Mouse (Mus musculus): ENCODE measurements around the gene Abcg5. TPM values are rescaled to one million over a fixed set of nuclear protein-coding genes. Genes with fewer than 3 reads are reported as not detected.

Abcg5 gene
- polyA plus RNA-seq, 1 experiment from 2014 or later, result 1.4 TPM

GRCm38 (mm10) chr17:84657422-84657732 lies 25.4 kb downstream of the Abcg5 start:
- Histone ChIP-seq H3K9me3 (replicated peaks; ENCODE audit: control insufficient read depth, low read length) (no peaks in the 10 kb centered on the region), H3K4me1 (ENCODE audit: control insufficient read depth, insufficient read depth, low read length) (no peaks in the 10 kb centered on the region; the same call in 1 of the 2 replicates), H3K4me3 (replicated peaks; ENCODE audit: low read length) (no peak overlapping the region), H3K27ac (ENCODE audit: low read length) (no peak overlapping the region), H3K9ac (ENCODE audit: low read length) (no peak overlapping the region), H3K36me3 (ENCODE audit: control insufficient read depth, insufficient read depth, low read length) (no peaks in the 10 kb centered on the region), H3K27me3 (ENCODE audit: control insufficient read depth, insufficient read depth, low read length) (no peaks in the 10 kb centered on the region), H3K4me2 (ENCODE audit: low read depth, low read length) (no peak overlapping the region)
- WGBS, result 44% methylated on average over 3 of the region's 3 CpGs
- no peak for ATAC-seq (ENCODE audit: insufficient read depth, low FRiP score)

- no peaks in the 10 kb centered on the region for H3K4me1 ChIP-seq (ENCODE audit: control insufficient read depth, insufficient read depth, low read length)
- ATAC-seq (ENCODE audit: insufficient read depth, low FRiP score), result no peak
- no peaks in the 10 kb centered on the region for H3K27me3 ChIP-seq (ENCODE audit: control insufficient read depth, insufficient read depth, low read length)
- H3K27ac ChIP-seq (ENCODE audit: low read length), result no peak overlapping the region
- WGBS, result 42% methylated on average over 19 of the region's 19 CpGs
- H3K4me2 ChIP-seq (ENCODE audit: low read depth, low read length), result no peak overlapping the region
- no peaks in the 10 kb centered on the region for H3K9me3 ChIP-seq (replicated peaks; ENCODE audit: control insufficient read depth, low read length)
- H3K9ac ChIP-seq (ENCODE audit: low read length), result no peak overlapping the region
- H3K36me3 ChIP-seq (ENCODE audit: control insufficient read depth, insufficient read depth, low read length), result no peaks in the 10 kb centered on the region
- H3K4me3 ChIP-seq (replicated peaks; ENCODE audit: low read length), result no peak overlapping the region
Measured at GRCm38 (mm10) chr17:84656653-84657421, 26.0 kb downstream of the Abcg5 start.

- Histone ChIP-seq H3K9me3 (replicated peaks; ENCODE audit: control insufficient read depth, low read length) (no peaks in the 10 kb centered on the region), H3K9ac (ENCODE audit: low read length) (no peak overlapping the region), H3K27ac (ENCODE audit: low read length) (no peak overlapping the region), H3K4me1 (ENCODE audit: control insufficient read depth, insufficient read depth, low read length) (no peaks in the 10 kb centered on the region), H3K36me3 (ENCODE audit: control insufficient read depth, insufficient read depth, low read length) (no peaks in the 10 kb centered on the region), H3K27me3 (ENCODE audit: control insufficient read depth, insufficient read depth, low read length) (no peaks in the 10 kb centered on the region), H3K4me3 (replicated peaks; ENCODE audit: low read length) (no peak overlapping the region), H3K4me2 (ENCODE audit: low read depth, low read length) (no peak overlapping the region)
- ATAC-seq (ENCODE audit: insufficient read depth, low FRiP score), result no peak
- 62% methylated on average over 5 of the region's 5 CpGs for WGBS
Measured at GRCm38 (mm10) chr17:84656205-84656604, 26.6 kb downstream of the Abcg5 start.

GRCm38 (mm10) chr17:84653544-84653943 lies 29.3 kb downstream of the Abcg5 start:
- Histone ChIP-seq H3K4me3 (replicated peaks; ENCODE audit: low read length) (no peak overlapping the region), H3K27me3 (ENCODE audit: control insufficient read depth, insufficient read depth, low read length) (no peaks in the 10 kb centered on the region), H3K27ac (ENCODE audit: low read length) (no peak overlapping the region), H3K4me1 (ENCODE audit: control insufficient read depth, insufficient read depth, low read length) (no peaks in the 10 kb centered on the region), H3K36me3 (ENCODE audit: control insufficient read depth, insufficient read depth, low read length) (no peaks in the 10 kb centered on the region), H3K9ac (ENCODE audit: low read length) (no peak overlapping the region), H3K9me3 (replicated peaks; ENCODE audit: control insufficient read depth, low read length) (no peaks in the 10 kb centered on the region), H3K4me2 (ENCODE audit: low read depth, low read length) (no peak overlapping the region)
- 87% methylated on average over 9 of the region's 9 CpGs for WGBS
- ATAC-seq (ENCODE audit: insufficient read depth, low FRiP score), result no peak

- 71% methylated on average over 9 of the region's 9 CpGs for WGBS
- Histone ChIP-seq H3K36me3 (ENCODE audit: control insufficient read depth, insufficient read depth, low read length) (no peaks in the 10 kb centered on the region), H3K9me3 (replicated peaks; ENCODE audit: control insufficient read depth, low read length) (no peaks in the 10 kb centered on the region), H3K27me3 (ENCODE audit: control insufficient read depth, insufficient read depth, low read length) (no peaks in the 10 kb centered on the region), H3K4me3 (replicated peaks; ENCODE audit: low read length) (no peak overlapping the region), H3K4me1 (ENCODE audit: control insufficient read depth, insufficient read depth, low read length) (0 out of 2 replicates have a peak, but pooled peaks cover 3% of the 10 kb centered on the region), H3K27ac (ENCODE audit: low read length) (no peak overlapping the region), H3K4me2 (ENCODE audit: low read depth, low read length) (no peak overlapping the region), H3K9ac (ENCODE audit: low read length) (no peak overlapping the region)
- peak; percentile 50; the same call in 1 of the 2 replicates for ATAC-seq (ENCODE audit: insufficient read depth, low FRiP score)
Measured at GRCm38 (mm10) chr17:84650302-84651017, 32.4 kb downstream of the Abcg5 start.

GRCm38 (mm10) chr17:84647630-84648029 lies 35.2 kb downstream of the Abcg5 start:
- ATAC-seq (ENCODE audit: insufficient read depth, low FRiP score), result no peak
- Histone ChIP-seq H3K27ac (ENCODE audit: low read length) (no peak overlapping the region), H3K4me3 (replicated peaks; ENCODE audit: low read length) (no peak overlapping the region), H3K4me2 (ENCODE audit: low read depth, low read length) (no peak overlapping the region), H3K9me3 (replicated peaks; ENCODE audit: control insufficient read depth, low read length) (no peaks in the 10 kb centered on the region), H3K4me1 (ENCODE audit: control insufficient read depth, insufficient read depth, low read length) (0 out of 2 replicates have a peak, but pooled peaks cover 3% of the 10 kb centered on the region), H3K9ac (ENCODE audit: low read length) (no peak overlapping the region), H3K27me3 (ENCODE audit: control insufficient read depth, insufficient read depth, low read length) (no peaks in the 10 kb centered on the region), H3K36me3 (ENCODE audit: control insufficient read depth, insufficient read depth, low read length) (no peaks in the 10 kb centered on the region)
- WGBS, result 80% methylated on average over 4 of the region's 4 CpGs

GRCm38 (mm10) chr17:84646477-84646876 lies 36.3 kb downstream of the Abcg5 start:
- H3K4me1 ChIP-seq (ENCODE audit: control insufficient read depth, insufficient read depth, low read length), result 0 out of 2 replicates have a peak, but pooled peaks cover 3% of the 10 kb centered on the region
- WGBS, result 63% methylated on average over 2 of the region's 2 CpGs
- no peaks in the 10 kb centered on the region for H3K36me3 ChIP-seq (ENCODE audit: control insufficient read depth, insufficient read depth, low read length)
- ATAC-seq (ENCODE audit: insufficient read depth, low FRiP score), result no peak
- H3K27me3 ChIP-seq (ENCODE audit: control insufficient read depth, insufficient read depth, low read length), result no peaks in the 10 kb centered on the region
- H3K4me3 ChIP-seq (replicated peaks; ENCODE audit: low read length), result no peak overlapping the region
- no peak overlapping the region for H3K27ac ChIP-seq (ENCODE audit: low read length)
- no peaks in the 10 kb centered on the region for H3K9me3 ChIP-seq (replicated peaks; ENCODE audit: control insufficient read depth, low read length)
- H3K9ac ChIP-seq (ENCODE audit: low read length), result no peak overlapping the region
- no peak overlapping the region for H3K4me2 ChIP-seq (ENCODE audit: low read depth, low read length)

GRCm38 (mm10) chr17:84645894-84646293 lies 36.9 kb downstream of the Abcg5 start:
- no peak overlapping the region for H3K27ac ChIP-seq (ENCODE audit: low read length)
- H3K27me3 ChIP-seq (ENCODE audit: control insufficient read depth, insufficient read depth, low read length), result no peaks in the 10 kb centered on the region
- WGBS, result 30% methylated on average over 3 of the region's 7 CpGs
- no peaks in the 10 kb centered on the region for H3K36me3 ChIP-seq (ENCODE audit: control insufficient read depth, insufficient read depth, low read length)
- H3K9me3 ChIP-seq (replicated peaks; ENCODE audit: control insufficient read depth, low read length), result no peaks in the 10 kb centered on the region
- ATAC-seq (ENCODE audit: insufficient read depth, low FRiP score), result no peak
- 0 out of 2 replicates have a peak, but pooled peaks cover 3% of the 10 kb centered on the region for H3K4me1 ChIP-seq (ENCODE audit: control insufficient read depth, insufficient read depth, low read length)
- no peak overlapping the region for H3K4me2 ChIP-seq (ENCODE audit: low read depth, low read length)
- no peak overlapping the region for H3K9ac ChIP-seq (ENCODE audit: low read length)
- no peak overlapping the region for H3K4me3 ChIP-seq (replicated peaks; ENCODE audit: low read length)

GRCm38 (mm10) chr17:84645119-84645518 lies 37.7 kb downstream of the Abcg5 start:
- Histone ChIP-seq H3K27ac (ENCODE audit: low read length) (no peak overlapping the region), H3K9ac (ENCODE audit: low read length) (no peak overlapping the region), H3K9me3 (replicated peaks; ENCODE audit: control insufficient read depth, low read length) (no peaks in the 10 kb centered on the region), H3K4me2 (ENCODE audit: low read depth, low read length) (no peak overlapping the region), H3K4me3 (replicated peaks; ENCODE audit: low read length) (no peak overlapping the region), H3K27me3 (ENCODE audit: control insufficient read depth, insufficient read depth, low read length) (no peaks in the 10 kb centered on the region), H3K36me3 (ENCODE audit: control insufficient read depth, insufficient read depth, low read length) (no peaks in the 10 kb centered on the region), H3K4me1 (ENCODE audit: control insufficient read depth, insufficient read depth, low read length) (0 out of 2 replicates have a peak, but pooled peaks cover 3% of the 10 kb centered on the region)
- ATAC-seq (ENCODE audit: insufficient read depth, low FRiP score), result no peak
- 40% methylated on average over 9 of the region's 9 CpGs for WGBS

Measured in stomach, embryonic 16.5 days (tissue).